Mouse (Mus musculus): ENCODE data around the gene Gtf2b. TPM values are rescaled to one million over a fixed set of nuclear protein-coding genes. Genes with fewer than 3 reads are reported as not detected.

Gene Gtf2b
- 54.3 and 57.0 TPM in 2 replicates for total RNA-seq (2023)

DNA sequence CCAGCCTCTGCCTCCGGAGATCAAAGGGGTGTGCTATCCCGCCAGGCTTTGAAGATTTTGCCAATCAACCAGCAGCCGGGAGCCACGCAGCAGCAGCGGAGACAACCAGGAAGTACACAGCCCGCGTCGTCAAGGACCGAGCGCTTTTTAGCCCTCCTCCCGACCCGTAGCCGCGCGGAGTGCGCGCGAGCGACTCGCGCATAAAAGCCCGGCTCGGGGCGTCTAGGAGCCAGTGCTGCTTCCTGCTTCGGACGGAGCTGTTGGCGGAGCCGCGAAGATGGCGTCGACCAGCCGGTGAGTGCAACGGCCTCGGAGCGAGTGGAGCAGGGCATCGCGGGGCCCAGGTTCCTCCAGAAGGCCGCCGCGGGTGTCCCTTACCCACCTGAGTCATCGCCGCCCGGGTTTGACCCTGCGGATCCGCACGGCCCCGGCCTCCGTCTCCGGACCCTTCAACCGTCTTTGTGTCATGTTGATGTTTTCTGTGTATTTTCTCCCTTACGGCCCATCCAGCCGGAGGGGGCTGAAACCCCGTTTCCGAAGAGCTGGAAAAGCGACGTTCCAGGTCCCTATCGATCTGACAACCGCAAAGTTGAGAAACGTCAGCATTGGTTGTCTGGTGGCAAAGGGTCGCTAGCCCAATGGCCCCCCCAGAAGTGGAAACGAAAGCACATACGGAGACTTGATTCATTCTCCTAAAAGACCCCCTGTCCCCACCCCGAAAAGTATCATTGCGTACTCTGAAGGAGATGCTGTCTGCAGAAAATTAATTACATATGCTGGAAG lies at the start of gene Gtf2b:
Gtf2b (plus strand) TSS at position 51 of the 783 bp plus-strand sequence.

Other genes starting within 250 kb of the Gtf2b start
- 5.1 and 5.8 TPM in 2 replicates for gene Gbp7, start 234.7 kb upstream of the Gtf2b start, total RNA-seq (2023)
- 10.9 and 14.2 TPM in 2 replicates for gene Gbp3, start 205.0 kb upstream of the Gtf2b start, total RNA-seq (2023)
- gene Gbp2b, start 170.2 kb upstream of the Gtf2b start, total RNA-seq (2023), result not detected in 2 replicates
- 7.1 and 10.3 TPM in 2 replicates for gene Gbp2, start 144.4 kb upstream of the Gtf2b start, total RNA-seq (2023)
- gene Kyat3, start 64.0 kb upstream of the Gtf2b start, total RNA-seq (2023), result 1.4 and 2.0 TPM in 2 replicates
- 48.3 and 59.2 TPM in 2 replicates for gene Pkn2, start 117.0 kb downstream of the Gtf2b start, total RNA-seq (2023)